Mouse (Mus musculus) frontal cortex, postnatal 36 days (tissue): ENCODE measurements around the gene Rab37.

Source experiments
- DNase-seq, 2 experiments: peaks; one replicate each; pipeline ENCODE4 v3.0.0; 2022; ENCODE audit warnings: low spot score in 2 of 2

Rab37 gene

GRCm38 (mm10) chr11:115131768-115132381 lies 40.6 kb downstream of the Rab37 start:
- no peak for DNase-seq

DNA sequence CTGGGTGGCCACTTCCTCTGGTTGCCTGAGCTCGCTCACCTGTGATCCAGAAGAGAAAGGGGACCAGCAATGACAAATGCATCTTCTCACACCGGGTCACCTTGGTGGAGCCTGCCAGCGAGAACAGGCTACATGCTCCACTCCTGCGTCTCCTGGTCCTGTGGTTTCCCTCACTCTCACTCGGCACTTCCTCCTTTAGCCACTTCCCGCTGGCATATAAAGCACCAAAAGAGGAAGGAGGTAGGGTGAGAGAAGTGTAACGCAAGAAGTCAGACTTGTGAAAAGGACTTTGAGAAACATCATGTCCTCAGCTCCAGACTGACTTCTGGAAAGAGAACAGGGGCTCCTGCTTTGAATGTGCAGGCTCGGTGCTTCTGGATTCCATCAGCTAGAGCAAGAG lies 42.6 kb downstream of the Rab37 start, which contains the start of gene Cd300lf:
Gene Cd300lf, minus strand, starts transcription at position 193 of the 400 bp plus-strand sequence.
- DNase-seq = no peak

DNA sequence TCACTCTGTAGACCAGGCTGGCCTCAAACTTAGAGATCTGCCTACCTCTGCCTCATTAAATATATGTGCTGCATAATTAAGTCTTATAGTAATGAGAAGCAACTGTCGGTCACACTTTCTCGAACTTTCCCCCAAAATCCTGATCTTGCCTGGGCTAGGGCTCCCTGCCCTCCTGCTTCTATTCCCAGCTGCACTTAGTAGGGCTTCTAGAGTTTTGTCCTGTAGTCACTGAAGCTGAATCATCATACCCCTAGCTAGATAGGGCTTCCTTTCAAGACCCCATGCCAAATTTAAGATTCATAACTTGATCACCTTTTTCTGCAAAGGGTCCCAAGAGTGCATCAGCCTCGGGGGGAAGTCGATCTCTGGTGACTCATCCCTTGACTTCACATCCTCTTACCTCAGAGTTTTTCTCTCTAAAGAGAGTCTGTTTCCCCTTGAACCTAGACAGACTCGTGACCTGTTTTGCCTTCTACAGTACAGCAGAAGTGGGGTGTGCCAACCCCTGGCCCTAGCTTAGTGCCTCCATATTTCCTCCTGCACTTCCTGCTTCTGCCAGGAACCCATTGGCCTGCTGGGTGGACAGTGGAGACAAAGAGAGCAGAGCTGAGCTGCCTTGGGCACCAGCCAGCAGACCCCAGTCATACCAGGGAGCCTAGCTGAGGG lies 47.5 kb downstream of the Rab37 start:
- DNase-seq = no peak

GRCm38 (mm10) chr11:115141970-115142369 lies 50.7 kb downstream of the Rab37 start:
- DNase-seq = no peak

GRCm38 (mm10) chr11:115147813-115148212 lies 56.6 kb downstream of the Rab37 start:
- no peak for DNase-seq

DNA sequence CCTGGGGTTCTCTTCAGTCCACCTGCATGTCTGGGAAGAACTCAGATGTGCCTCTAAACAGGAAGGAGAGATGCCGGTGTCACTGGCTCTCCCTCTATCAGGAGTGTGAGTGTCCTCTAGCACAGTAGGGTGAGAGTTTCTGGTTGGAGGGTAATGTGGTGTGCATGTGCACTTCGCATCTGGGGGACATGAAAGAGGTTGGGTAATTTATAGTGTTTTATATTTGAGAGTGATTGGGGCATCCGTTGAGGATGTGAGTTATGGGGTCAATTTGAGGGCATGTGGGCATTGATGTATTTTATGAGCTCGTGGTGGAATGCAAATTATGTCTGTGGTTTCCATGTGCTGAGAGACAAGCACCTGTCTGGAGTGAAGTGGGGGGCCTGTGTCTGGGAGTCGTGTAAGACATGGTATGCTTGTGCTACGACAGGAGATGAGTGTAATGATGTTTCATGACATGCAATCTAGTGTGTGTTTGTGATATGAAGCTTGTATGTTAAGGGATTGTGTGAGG lies 59.6 kb downstream of the Rab37 start:
- DNase-seq = no peak

- DNase-seq = no peak
These were observed 60.7 kb downstream of the Rab37 start for GRCm38 (mm10) chr11:115151755-115152429.

GRCm38 (mm10) chr11:115153088-115153487 lies 61.9 kb downstream of the Rab37 start:
- no peak for DNase-seq

DNA sequence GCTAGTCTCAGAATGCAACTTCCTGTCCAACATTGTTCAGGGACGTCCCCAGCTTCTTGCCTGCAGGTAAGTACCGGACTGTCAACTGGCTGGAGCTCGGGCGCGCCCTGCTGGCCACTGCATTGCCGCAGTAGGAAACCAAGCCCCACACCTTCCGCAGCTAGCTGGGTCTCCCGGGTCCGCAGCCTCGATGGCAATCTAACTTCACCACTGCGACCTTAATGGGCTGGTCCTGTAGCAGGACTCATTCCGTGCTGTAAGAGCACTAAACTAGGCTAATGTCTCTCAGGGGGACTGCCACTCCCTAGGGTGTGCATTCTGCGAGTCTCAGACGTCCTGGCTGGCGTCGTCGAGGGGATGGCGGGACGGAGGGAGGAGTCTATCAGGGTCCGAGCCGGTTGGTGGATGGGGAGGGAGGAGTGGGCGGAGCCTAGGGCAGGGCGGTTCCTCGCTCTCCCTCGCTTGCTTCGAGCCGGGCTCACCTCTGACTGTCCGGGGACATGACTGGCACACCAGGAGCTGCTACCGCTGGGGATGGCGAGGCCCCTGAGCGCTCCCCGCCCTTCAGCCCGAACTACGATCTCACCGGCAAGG lies 62.6 kb downstream of the Rab37 start:
- DNase-seq = peak; percentile 47 to 56

DNA sequence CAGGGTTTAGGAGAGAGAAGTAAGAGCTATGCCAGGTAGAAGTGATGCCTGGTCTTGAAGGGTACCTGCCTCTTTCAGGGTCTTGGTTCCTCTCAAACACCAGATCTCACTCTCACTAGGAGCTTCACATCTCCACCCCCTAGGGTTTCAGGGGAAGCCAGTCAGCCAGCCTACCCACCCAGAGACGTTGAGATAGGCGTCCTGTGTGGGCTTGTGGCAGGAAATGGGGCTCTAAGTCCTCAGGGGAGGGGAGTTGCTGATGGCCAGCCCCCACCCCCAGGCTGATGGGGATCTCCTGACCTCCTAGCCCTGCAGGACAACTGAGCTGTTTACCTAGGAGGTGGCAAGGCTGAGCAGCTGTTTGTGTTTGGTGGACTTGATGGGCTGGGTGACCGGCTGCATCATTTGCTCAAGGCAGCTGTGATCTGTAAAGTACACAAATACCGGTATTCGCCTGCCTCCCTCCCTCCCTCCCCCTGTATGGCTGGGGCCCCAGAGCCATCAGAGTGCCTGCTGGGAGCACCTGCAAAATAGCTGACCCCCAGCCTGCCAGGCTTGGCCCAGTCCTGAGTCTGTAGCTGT lies 63.9 kb downstream of the Rab37 start:
- no peak for DNase-seq

GRCm38 (mm10) chr11:115157933-115158719 lies 66.9 kb downstream of the Rab37 start:
- no peak for DNase-seq

DNA sequence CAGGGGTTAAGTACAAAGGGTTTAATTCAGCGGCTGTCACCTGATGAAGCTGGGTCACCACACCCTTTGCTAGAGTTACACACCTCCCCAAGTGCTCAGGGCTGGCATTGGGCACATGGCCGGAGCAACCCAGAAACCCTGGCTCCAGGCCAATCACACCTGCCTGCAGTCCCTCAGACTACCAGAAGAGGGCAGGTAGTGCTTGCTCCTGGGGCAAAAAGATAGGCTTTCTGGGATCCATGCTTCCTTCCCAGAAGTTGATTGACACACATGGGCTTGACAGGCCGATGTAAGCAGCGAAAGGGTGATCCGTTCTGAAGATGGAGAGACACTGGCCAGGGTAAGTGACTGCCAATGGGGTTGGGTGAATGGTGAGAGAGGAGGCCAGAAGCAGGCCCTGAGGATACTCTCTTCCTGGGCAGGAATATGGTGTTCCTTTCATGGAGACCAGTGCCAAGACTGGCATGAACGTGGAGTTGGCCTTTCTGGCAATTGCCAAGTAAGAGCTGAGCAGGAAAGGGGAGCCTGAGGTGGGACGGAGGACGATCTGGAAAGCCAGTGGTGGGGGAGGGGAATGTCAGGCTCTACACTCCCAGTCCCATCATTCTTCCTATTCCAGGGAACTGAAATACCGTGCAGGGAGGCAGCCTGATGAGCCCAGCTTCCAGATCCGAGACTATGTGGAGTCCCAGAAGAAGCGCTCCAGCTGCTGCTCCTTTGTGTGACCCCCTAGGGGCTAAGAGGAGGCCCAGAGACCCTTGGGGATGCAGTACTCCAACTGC lies 69.0 kb downstream of the Rab37 start:
- peak; percentile 50 to 64 for DNase-seq

DNA sequence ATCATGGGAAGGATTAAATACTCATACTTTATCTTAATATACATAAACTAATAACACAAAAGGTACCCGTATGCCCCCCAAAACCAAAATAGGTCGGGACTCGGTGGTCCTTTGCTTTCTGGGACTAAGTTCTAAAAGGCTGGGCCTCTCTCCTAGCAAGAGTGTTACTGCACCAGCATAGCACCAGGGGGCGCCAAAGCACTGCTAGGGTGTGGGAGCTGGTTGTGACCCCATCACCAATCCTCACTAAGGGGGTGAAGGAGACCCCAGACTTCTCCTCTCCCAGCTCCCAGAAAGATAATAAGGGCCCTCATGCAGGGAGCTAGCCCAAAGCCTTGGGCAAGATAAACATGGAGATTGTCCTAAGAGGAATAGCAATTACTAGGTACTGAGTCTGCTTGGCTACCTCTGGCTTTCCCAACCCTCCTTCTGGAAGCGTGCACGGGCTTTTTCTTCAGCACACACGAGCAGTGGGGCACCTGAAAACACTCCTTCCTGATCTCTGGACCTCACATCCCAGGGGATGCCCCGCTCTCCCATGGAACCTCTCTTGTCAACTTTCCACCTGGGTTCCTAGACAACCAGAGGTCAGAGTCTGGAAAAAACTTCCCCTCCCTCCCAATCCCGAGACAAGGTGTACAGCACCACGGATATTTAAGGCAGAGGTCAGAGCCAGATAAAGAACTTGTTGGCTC lies 69.8 kb downstream of the Rab37 start:
- peak in 1 of 2 experiments; percentile 40 for DNase-seq

GRCm38 (mm10) chr11:115161578-115162204 lies 70.5 kb downstream of the Rab37 start:
- no peak for DNase-seq

GRCm38 (mm10) chr11:115162205-115162601 lies 71.0 kb downstream of the Rab37 start:
- DNase-seq = no peak

- peak; percentile 83 to 91 for DNase-seq
These were observed 71.7 kb downstream of the Rab37 start, which contains the start of gene Slc9a3r1 for GRCm38 (mm10) chr11:115162832-115163480. Gene Slc9a3r1 (plus strand): TSS chr11:115163341.

DNA sequence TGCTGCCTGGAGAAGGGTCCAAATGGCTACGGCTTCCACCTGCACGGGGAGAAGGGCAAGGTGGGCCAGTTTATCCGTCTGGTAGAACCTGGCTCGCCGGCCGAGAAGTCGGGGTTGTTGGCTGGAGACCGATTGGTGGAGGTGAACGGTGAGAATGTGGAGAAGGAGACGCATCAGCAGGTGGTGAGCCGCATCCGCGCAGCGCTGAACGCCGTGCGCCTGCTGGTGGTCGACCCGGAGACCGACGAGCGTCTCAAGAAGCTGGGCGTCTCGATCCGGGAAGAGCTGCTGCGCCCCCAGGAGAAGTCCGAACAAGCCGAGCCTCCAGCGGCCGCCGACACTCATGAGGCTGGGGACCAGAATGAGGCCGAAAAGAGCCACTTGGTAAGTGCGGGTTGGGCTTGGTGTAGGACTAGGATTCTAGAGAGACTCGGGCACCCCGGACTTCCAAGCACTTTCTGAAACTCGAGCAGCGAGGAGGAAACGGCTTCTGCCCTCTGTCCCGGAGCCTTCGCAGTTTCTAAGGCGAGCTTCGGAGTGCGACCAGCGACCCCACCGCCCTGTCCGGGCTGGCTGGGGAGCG lies 72.4 kb downstream of the Rab37 start:
- DNase-seq = no peak

DNA sequence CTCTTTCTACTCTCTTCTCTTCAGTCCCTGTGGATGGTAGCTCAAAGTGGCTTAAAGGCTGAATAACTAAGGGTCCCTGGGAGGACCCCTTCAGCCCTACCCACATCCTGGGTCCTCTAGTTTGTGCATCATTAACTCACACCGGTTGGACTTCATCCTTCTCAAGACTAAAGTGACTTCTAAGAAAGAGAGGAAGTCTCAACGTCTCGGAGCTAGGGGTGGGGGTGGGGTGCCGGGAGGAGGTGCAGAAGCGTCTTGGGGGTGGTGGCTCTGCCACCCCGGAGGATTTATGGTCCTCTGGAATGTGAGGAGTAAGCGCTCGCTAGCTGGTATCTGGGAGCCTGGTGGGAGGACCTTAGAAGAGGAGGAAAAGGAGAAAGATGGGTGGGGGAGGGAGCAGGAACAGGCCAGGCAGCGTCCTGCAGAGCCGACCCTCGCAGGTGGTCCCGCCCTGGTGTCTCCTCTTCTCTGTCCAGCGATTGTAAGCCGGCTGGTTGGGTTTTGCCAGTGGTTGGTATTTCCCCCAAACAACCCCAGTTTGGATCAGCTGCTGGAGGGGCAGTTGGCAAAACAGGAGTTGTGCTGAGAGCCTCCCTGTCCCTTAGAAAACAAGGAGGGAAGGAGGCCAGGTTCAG lies 73.2 kb downstream of the Rab37 start:
- no peak for DNase-seq
